Mouse (Mus musculus): Measurements from ENCODE around the gene Amdhd2. TPM values are rescaled to one million over a fixed set of nuclear protein-coding genes. Genes with fewer than 3 reads are reported as not detected.
"Not testable (repeated sequence)": the region's sequence is repeated elsewhere in the genome, so short reads cannot be mapped to it uniquely, and the experiment has no call there.

Gene Amdhd2
- polyA plus RNA-seq, 1 experiment from 2014 or later: 28.2 TPM

DNA sequence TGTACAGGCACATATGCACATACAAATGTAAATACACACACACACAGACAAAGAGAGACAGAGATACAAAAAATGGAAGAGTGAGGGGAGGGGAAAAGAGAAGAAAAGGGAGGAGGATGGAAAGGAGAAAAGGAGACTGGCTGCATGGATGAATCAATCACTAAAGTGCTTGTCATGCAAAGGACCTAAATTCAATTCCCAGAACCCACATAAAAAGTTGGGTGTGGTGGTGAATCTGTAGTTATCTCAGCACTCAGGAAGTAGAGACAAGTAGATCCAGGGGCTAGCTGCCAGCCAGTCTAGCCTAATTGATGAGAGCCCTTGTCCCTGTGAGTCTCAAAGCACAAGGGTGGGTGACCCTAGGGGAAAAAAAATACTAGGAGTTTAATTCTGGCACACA lies 29.5 kb downstream of the Amdhd2 start:
- no peaks in the 10 kb centered on the region for H3K27me3 ChIP-seq (replicated peaks; ENCODE audit: control insufficient read depth, insufficient read depth, low read length)
- H3K27ac ChIP-seq (ENCODE audit: low read length): no peak overlapping the region
- no peak overlapping the region for H3K4me2 ChIP-seq (ENCODE audit: low read length)
- no peak overlapping the region for H3K9ac ChIP-seq (replicated peaks; ENCODE audit: low read depth, low read length)
- H3K4me3 ChIP-seq (replicated peaks; ENCODE audit: low read length): no peak overlapping the region
- no peaks in the 10 kb centered on the region for H3K4me1 ChIP-seq (replicated peaks; ENCODE audit: control insufficient read depth, insufficient read depth, low read length)
- H3K9me3 ChIP-seq (ENCODE audit: control insufficient read depth, low read length): no peaks in the 10 kb centered on the region
- no peak for ATAC-seq
- no peaks in the 10 kb centered on the region for H3K36me3 ChIP-seq (ENCODE audit: control insufficient read depth, insufficient read depth)

DNA sequence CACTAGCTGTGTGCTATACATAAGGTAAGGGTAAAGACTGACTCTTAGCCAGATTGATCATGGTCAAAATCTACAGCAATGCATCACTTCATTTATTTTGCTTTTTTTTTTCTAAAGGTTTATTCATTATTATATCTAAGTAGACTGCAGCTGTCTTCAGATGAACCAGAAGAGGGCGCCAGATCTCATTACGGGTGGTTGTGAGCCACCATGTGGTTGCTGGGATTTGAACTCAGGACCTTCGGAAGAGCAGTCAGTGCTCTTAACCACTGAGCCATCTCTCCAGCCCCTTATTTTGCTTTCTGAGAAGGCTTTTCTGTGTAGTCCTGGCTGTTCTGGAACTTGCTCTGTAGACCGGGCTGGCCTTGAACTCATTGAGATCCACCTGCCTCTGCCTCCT lies 30.6 kb downstream of the Amdhd2 start:
- not testable (repeated sequence) for H3K4me1 ChIP-seq (replicated peaks; ENCODE audit: control insufficient read depth, insufficient read depth, low read length); H3K4me2 ChIP-seq (ENCODE audit: low read length); H3K27me3 ChIP-seq (replicated peaks; ENCODE audit: control insufficient read depth, insufficient read depth, low read length); H3K4me3 ChIP-seq (replicated peaks; ENCODE audit: low read length); H3K9me3 ChIP-seq (ENCODE audit: control insufficient read depth, low read length); H3K36me3 ChIP-seq (ENCODE audit: control insufficient read depth, insufficient read depth); H3K9ac ChIP-seq (replicated peaks; ENCODE audit: low read depth, low read length); H3K27ac ChIP-seq (ENCODE audit: low read length); ATAC-seq
- WGBS: 89% methylated on average over 4 of the region's 4 CpGs

DNA sequence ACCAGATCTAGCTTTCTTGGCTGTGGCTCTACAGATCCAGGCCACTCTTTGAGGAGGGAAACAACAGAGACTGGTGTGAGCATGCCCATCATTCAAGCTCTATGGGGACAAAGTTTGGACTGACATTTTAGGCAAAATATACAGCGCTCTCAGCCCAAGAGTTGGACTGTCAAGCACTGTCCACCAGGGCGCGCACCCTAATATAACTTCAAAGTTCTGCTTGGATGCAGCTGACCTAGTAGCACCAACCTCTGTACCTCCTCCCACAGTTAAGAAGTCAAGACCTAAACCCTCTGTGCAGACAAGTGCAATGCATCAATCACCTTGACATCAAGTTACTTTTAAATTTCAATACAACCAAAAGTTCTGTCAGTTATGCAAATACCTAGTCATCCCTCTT lies 32.0 kb downstream of the Amdhd2 start:
- Histone ChIP-seq H3K9me3 (ENCODE audit: control insufficient read depth, low read length) (no peaks in the 10 kb centered on the region), H3K27me3 (replicated peaks; ENCODE audit: control insufficient read depth, insufficient read depth, low read length) (no peaks in the 10 kb centered on the region), H3K4me3 (replicated peaks; ENCODE audit: low read length) (no peak overlapping the region), H3K9ac (replicated peaks; ENCODE audit: low read depth, low read length) (no peak overlapping the region), H3K27ac (ENCODE audit: low read length) (no peak overlapping the region), H3K4me1 (replicated peaks; ENCODE audit: control insufficient read depth, insufficient read depth, low read length) (no peaks in the 10 kb centered on the region), H3K4me2 (ENCODE audit: low read length) (no peak overlapping the region), H3K36me3 (ENCODE audit: control insufficient read depth, insufficient read depth) (no peaks in the 10 kb centered on the region)
- ATAC-seq: no peak
- 82% methylated on average over 3 of the region's 3 CpGs for WGBS

DNA sequence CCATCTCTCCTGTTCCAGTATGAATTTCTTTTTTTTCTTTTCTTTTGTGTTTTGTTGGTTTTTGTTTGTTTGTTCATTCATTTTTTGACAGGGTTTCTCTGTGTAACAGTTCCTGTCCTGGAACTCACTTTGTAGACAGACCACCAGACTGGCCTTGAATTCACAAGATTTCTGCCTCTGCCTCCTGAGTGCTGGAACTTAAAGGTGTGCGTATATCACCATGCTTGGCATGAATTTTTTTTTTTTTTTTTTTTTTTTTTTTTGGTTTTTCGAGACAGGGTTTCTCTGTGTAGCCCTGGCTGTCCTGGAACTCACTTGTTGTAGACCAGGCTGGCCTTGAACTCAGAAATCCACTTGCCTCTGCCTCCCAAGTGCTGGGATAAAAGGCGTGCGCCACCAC lies 34.3 kb downstream of the Amdhd2 start:
- not testable (repeated sequence) for H3K9ac ChIP-seq (replicated peaks; ENCODE audit: low read depth, low read length); H3K27ac ChIP-seq (ENCODE audit: low read length); H3K27me3 ChIP-seq (replicated peaks; ENCODE audit: control insufficient read depth, insufficient read depth, low read length); H3K4me3 ChIP-seq (replicated peaks; ENCODE audit: low read length); H3K4me1 ChIP-seq (replicated peaks; ENCODE audit: control insufficient read depth, insufficient read depth, low read length); H3K36me3 ChIP-seq (ENCODE audit: control insufficient read depth, insufficient read depth); H3K4me2 ChIP-seq (ENCODE audit: low read length); H3K9me3 ChIP-seq (ENCODE audit: control insufficient read depth, low read length); ATAC-seq
- 95% methylated on average over 3 of the region's 4 CpGs for WGBS

DNA sequence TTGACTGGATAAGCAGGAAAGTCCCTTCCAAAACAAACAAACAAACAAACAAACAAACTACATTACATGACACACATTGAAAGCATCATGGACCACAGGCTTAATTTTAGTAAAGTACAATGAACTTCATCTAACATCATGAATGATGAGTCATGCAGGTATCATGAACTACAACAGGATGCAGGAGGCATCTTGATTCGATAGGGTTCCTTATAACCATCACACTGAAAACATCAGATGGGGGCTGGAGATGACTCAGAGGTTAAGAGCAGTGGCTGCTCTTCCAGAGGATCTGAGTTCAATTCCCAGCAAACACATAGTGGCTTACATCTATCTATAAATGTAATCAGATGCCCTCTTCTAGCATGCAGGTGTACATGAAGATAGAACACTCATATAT lies 36.0 kb downstream of the Amdhd2 start:
- no peaks in the 10 kb centered on the region for H3K27me3 ChIP-seq (replicated peaks; ENCODE audit: control insufficient read depth, insufficient read depth, low read length)
- no peaks in the 10 kb centered on the region for H3K36me3 ChIP-seq (ENCODE audit: control insufficient read depth, insufficient read depth)
- H3K4me3 ChIP-seq (replicated peaks; ENCODE audit: low read length): no peak overlapping the region
- no peak overlapping the region for H3K27ac ChIP-seq (ENCODE audit: low read length)
- no peaks in the 10 kb centered on the region for H3K4me1 ChIP-seq (replicated peaks; ENCODE audit: control insufficient read depth, insufficient read depth, low read length)
- H3K9me3 ChIP-seq (ENCODE audit: control insufficient read depth, low read length): no peaks in the 10 kb centered on the region
- no peak for ATAC-seq
- 93% methylated on average over 1 of the region's 1 CpGs for WGBS
- no peak overlapping the region for H3K4me2 ChIP-seq (ENCODE audit: low read length)
- no peak overlapping the region for H3K9ac ChIP-seq (replicated peaks; ENCODE audit: low read depth, low read length)

DNA sequence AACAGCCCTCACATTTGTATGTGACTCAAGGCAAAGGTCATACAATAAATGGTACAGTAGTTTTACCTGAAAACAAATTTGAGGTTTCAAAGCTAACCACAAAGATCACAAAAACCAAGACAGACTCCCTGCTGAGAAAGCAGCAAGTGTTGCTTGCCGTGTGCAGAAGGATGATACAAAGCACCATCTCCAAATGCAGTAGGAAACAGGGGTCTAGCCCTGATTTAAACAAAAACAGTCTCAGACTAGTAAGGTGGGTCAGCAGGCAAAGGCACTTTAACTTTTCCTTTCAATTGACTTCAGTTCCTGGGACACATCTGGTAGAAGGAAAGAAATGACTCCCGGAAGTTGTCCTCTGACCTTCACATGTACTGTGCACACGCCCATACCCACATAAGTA lies 36.8 kb downstream of the Amdhd2 start:
- Histone ChIP-seq H3K36me3 (ENCODE audit: control insufficient read depth, insufficient read depth) (no peaks in the 10 kb centered on the region), H3K9me3 (ENCODE audit: control insufficient read depth, low read length) (no peaks in the 10 kb centered on the region), H3K4me2 (ENCODE audit: low read length) (no peak overlapping the region), H3K4me3 (replicated peaks; ENCODE audit: low read length) (no peak overlapping the region), H3K27me3 (replicated peaks; ENCODE audit: control insufficient read depth, insufficient read depth, low read length) (no peaks in the 10 kb centered on the region), H3K4me1 (replicated peaks; ENCODE audit: control insufficient read depth, insufficient read depth, low read length) (no peaks in the 10 kb centered on the region), H3K9ac (replicated peaks; ENCODE audit: low read depth, low read length) (no peak overlapping the region), H3K27ac (ENCODE audit: low read length) (no peak overlapping the region)
- 86% methylated on average over 3 of the region's 3 CpGs for WGBS
- no peak for ATAC-seq

DNA sequence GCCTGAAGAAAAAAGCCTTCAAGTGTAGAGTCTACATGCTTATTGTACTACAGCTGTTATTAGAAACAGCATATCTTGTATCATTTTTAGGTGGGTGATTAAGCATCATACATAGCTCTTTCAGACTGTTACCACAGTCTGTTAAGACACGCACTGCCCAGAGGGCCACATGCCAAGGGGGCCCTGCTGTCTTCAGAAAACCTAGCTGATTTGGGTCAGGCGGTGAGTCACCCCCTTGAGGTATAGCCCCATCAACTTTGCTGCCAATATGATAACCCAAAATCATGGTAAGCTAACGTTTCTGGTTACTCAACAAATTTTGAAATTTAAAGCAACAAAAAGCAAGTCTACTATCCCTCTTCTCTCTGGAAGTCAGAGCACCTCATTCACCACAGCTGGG lies 44.1 kb downstream of the Amdhd2 start:
- H3K4me3 ChIP-seq (replicated peaks; ENCODE audit: low read length): no peak overlapping the region
- WGBS: 86% methylated on average over 3 of the region's 3 CpGs
- no peak for ATAC-seq
- no peaks in the 10 kb centered on the region for H3K9me3 ChIP-seq (ENCODE audit: control insufficient read depth, low read length)
- no peak overlapping the region for H3K27ac ChIP-seq (ENCODE audit: low read length)
- H3K4me2 ChIP-seq (ENCODE audit: low read length): no peak overlapping the region
- no peak overlapping the region for H3K9ac ChIP-seq (replicated peaks; ENCODE audit: low read depth, low read length)
- H3K4me1 ChIP-seq (replicated peaks; ENCODE audit: control insufficient read depth, insufficient read depth, low read length): no peaks in the 10 kb centered on the region; the same call in 1 of the 2 replicates
- no peaks in the 10 kb centered on the region for H3K36me3 ChIP-seq (ENCODE audit: control insufficient read depth, insufficient read depth)
- no peaks in the 10 kb centered on the region for H3K27me3 ChIP-seq (replicated peaks; ENCODE audit: control insufficient read depth, insufficient read depth, low read length)

DNA sequence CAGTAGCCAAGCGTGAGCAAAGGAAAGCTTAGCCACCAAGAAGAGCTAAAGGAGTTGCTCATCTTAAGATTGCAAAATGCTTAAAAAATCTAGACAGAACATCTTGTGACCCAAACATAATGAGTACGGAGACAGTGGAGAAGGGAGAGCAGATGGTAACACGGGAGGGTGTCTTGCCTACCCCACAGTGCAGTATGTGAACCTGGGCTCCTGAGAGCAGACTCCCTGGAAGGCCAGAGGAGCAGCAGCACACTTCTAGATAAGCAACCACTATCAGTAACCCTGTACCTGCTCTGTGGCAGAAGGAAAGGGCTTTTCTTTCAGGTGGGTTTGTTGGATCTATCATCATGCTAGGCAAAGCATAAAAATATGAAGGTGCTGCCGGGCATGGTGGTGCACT lies 50.5 kb downstream of the Amdhd2 start:
- H3K9ac ChIP-seq (replicated peaks; ENCODE audit: low read depth, low read length): no peak overlapping the region
- no peak overlapping the region for H3K4me3 ChIP-seq (replicated peaks; ENCODE audit: low read length)
- peaks cover 12% of the 10 kb centered on the region for H3K4me1 ChIP-seq (replicated peaks; ENCODE audit: control insufficient read depth, insufficient read depth, low read length)
- H3K27ac ChIP-seq (ENCODE audit: low read length): no peak overlapping the region
- no peaks in the 10 kb centered on the region for H3K36me3 ChIP-seq (ENCODE audit: control insufficient read depth, insufficient read depth)
- no peak for ATAC-seq
- no peaks in the 10 kb centered on the region for H3K9me3 ChIP-seq (ENCODE audit: control insufficient read depth, low read length)
- no peaks in the 10 kb centered on the region for H3K27me3 ChIP-seq (replicated peaks; ENCODE audit: control insufficient read depth, insufficient read depth, low read length)
- WGBS: 74% methylated on average over 4 of the region's 4 CpGs
- H3K4me2 ChIP-seq (ENCODE audit: low read length): no peak overlapping the region

DNA sequence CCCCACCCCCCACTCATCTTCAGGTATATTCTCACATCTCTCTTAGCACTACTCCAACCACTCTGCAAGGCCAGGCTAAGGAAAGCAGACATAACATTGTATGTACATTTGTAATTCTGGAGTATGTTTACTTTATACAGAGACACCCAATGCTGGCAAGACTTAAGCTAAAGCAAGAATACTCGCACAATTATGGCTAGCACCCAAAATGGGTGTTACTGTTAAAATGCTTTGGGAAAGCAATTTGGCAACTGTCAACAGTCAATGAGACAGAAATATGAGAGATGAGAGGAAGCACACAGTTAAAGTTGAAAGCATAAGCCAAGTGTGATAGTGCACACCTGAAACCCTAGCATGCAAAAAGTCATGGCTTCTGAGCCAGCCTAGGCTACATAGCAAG lies 52.3 kb downstream of the Amdhd2 start:
- Histone ChIP-seq H3K27me3 (replicated peaks; ENCODE audit: control insufficient read depth, insufficient read depth, low read length) (no peaks in the 10 kb centered on the region), H3K9ac (replicated peaks; ENCODE audit: low read depth, low read length) (no peak overlapping the region), H3K27ac (ENCODE audit: low read length) (no peak overlapping the region), H3K4me1 (replicated peaks; ENCODE audit: control insufficient read depth, insufficient read depth, low read length) (peaks cover 12% of the 10 kb centered on the region), H3K4me2 (ENCODE audit: low read length) (no peak overlapping the region), H3K36me3 (ENCODE audit: control insufficient read depth, insufficient read depth) (peaks cover 2% of the 10 kb centered on the region; the same call in 1 of the 2 replicates), H3K4me3 (replicated peaks; ENCODE audit: low read length) (no peak overlapping the region), H3K9me3 (ENCODE audit: control insufficient read depth, low read length) (no peaks in the 10 kb centered on the region)
- 55% methylated on average over 1 of the region's 1 CpGs for WGBS
- no peak for ATAC-seq

DNA sequence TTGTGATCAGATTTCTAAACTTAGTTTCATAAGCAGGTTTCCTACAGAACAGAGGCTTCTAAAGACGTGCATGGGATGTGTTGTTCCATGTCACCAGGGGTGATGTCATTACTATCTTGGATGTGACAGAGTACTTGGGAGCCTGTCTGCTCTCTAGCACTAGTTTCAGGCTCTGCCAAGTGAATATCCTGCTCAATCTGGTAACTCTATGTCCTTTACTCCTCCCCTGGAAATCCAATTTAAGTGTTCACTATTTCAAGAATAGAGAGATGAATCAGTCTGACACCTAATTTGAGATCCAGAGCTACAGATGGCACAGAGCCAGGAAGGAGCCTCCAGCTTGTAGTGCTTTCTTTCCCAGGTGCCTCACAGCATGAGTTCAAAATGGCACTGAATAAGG lies 54.7 kb downstream of the Amdhd2 start:
- H3K9me3 ChIP-seq (ENCODE audit: control insufficient read depth, low read length): no peaks in the 10 kb centered on the region

More for the DNA sequence above, 54.7 kb downstream of the Amdhd2 start:
- Histone ChIP-seq H3K27ac (ENCODE audit: low read length) (no peak overlapping the region), H3K4me2 (ENCODE audit: low read length) (no peak overlapping the region), H3K27me3 (replicated peaks; ENCODE audit: control insufficient read depth, insufficient read depth, low read length) (no peaks in the 10 kb centered on the region), H3K4me1 (replicated peaks; ENCODE audit: control insufficient read depth, insufficient read depth, low read length) (peaks cover 12% of the 10 kb centered on the region), H3K9ac (replicated peaks; ENCODE audit: low read depth, low read length) (no peak overlapping the region), H3K36me3 (ENCODE audit: control insufficient read depth, insufficient read depth) (peaks cover 4% of the 10 kb centered on the region), H3K4me3 (replicated peaks; ENCODE audit: low read length) (no peak overlapping the region)
- WGBS: 64% methylated on average over 1 of the region's 1 CpGs
- ATAC-seq: no peak

All from forebrain, embryonic 16.5 days (tissue).